Mouse (Mus musculus) heart, embryonic 13.5 days (tissue): ENCODE measurements at regions not wholly inside any gene's neighbourhood (a gene's known extent, or its start where the extent isn't known, plus 50 kb on each side); places are given as distances from the start of the nearest gene placed in this dataset.

Experiments used
- ATAC-seq: fragments of 200-750 bp; cut with Nextera tagmentation; 2 replicates; pipeline ENCODE4 v1.8.0; 2017; ENCODE audit warnings: moderate TSS enrichment; ENCODE audit not compliant: insufficient number of reproducible peaks, low FRiP score, low TSS enrichment; ENCODE audit errors: extremely low read depth
- H3K27ac ChIP-seq: fragments of 300-500 bp; sonication (generic); replicated peaks from 2 replicates; pipeline ENCODE4 v1.5.1; 2015; ENCODE audit warnings: moderate library complexity, mild to moderate bottlenecking, inconsistent platforms
- H3K27me3 ChIP-seq: fragments of 300-500 bp; sonication (generic); replicated peaks from 2 replicates; pipeline ENCODE4 v1.6.1; 2015; ENCODE audit warnings: mild to moderate bottlenecking, inconsistent platforms
- H3K36me3 ChIP-seq: fragments of 300-500 bp; sonication (generic); 2 replicates; pipeline ENCODE4 v1.6.1; 2015; ENCODE audit warnings: mild to moderate bottlenecking, inconsistent platforms
- H3K4me1 ChIP-seq: fragments of 300-500 bp; sonication (generic); 2 replicates; pipeline ENCODE4 v1.6.1; 2015; ENCODE audit warnings: inconsistent platforms
- H3K4me2 ChIP-seq: fragments of 300-500 bp; sonication (generic); 2 replicates; pipeline ENCODE4 v1.6.1; 2015; ENCODE audit warnings: inconsistent platforms, mild to moderate bottlenecking, moderate library complexity
- H3K4me3 ChIP-seq: fragments of 300-500 bp; sonication (generic); 2 replicates; pipeline ENCODE4 v1.5.1; 2015; ENCODE audit warnings: moderate library complexity, mild to moderate bottlenecking, inconsistent platforms
- H3K9ac ChIP-seq: fragments of 300-500 bp; sonication (generic); 2 replicates; pipeline ENCODE4 v1.6.1; 2015; ENCODE audit warnings: inconsistent platforms, mild to moderate bottlenecking, moderate library complexity
- H3K9me3 ChIP-seq: fragments of 300-500 bp; sonication (generic); 2 replicates; pipeline ENCODE4 v1.6.1; 2016; ENCODE audit warnings: inconsistent platforms
- WGBS: fragments of 180-500 bp; shearing (Covaris S2); methylation state at CpG from one replicate; pipeline ENCODE4 v1.1.7; 2015; ENCODE audit warnings: mixed read lengths; 5-methylcytosine and 5-hydroxymethylcytosine counted together

DNA sequence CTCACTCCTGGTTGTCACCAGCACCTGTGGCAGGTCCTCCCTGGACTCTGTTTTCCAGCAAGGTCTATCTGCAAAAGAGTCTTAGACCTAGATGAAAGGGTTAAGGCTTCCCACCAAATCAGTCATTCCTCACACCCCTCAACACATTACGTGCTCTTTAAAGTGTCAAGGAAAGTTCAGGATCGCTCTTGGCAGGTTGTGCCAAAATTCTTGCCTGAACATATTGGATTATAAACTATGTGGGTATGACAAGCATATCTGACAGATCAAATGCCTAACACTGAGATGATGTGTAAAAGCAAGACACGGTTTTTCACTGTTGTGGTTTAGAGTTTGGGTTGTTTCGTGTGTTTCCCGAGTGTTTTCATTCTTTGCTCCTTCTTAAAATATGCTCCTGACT lies 193.0 kb upstream of the Six2 start:
- Histone ChIP-seq H3K4me1 (peaks cover 14% of the 10 kb centered on the region), H3K9me3 (no peaks in the 10 kb centered on the region), H3K4me3 (no peak overlapping the region), H3K36me3 (no peaks in the 10 kb centered on the region), H3K9ac (no peak overlapping the region), H3K27me3 (peaks cover 39% of the 10 kb centered on the region), H3K27ac (no peak overlapping the region), H3K4me2 (no peak overlapping the region)
- ATAC-seq, result no peak
- WGBS, result 57% methylated on average over 5 of the region's 5 CpGs

DNA sequence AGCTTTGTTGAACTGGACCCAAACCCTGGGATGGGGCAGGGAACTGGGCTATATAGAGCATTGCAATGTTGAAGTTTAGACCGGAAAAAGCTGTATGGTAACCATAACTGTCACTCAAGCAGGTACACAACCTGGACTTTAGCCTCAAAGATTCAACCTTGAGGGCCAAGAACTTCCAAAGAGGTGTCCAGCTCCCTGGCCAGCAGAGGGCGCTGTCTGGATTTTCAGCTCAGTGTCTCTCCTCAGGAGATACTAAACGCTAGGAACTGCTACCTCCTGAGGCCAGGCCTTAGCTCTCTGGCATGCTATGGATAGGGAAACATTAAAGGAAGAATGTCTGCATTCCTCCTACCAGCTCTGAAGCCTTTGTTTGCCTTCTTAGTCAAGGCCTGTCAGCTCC lies 189.4 kb upstream of the Six2 start:
- Histone ChIP-seq H3K4me2 (no peak overlapping the region), H3K9me3 (no peaks in the 10 kb centered on the region), H3K27ac (no peak overlapping the region), H3K9ac (no peak overlapping the region), H3K4me1 (peaks cover 26% of the 10 kb centered on the region), H3K36me3 (no peaks in the 10 kb centered on the region), H3K4me3 (no peak overlapping the region), H3K27me3 (peaks cover 60% of the 10 kb centered on the region)
- WGBS, result 35% methylated on average over 3 of the region's 3 CpGs
- no peak for ATAC-seq

DNA sequence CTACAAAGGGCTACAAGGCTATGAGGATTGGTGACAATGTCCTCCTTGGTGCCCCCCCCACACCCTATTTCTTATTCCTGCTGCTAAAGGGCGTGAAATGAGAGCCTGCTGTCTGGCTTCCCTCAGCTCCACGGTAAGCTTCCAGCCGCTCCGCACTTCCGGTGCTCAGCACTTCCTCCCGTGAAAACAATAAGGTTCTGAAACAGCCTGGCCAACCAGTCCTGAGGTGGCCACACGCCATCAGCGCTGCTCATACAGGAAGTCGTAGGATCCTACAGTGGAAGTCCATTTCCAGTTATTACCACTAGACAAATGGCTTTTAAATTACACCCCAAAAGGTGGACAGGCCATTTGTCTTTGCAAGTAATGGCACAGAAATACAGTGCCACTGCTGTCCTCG lies 188.8 kb upstream of the Six2 start:
- 0 out of 2 replicates have a peak overlapping the region, but pooled peaks have one; percentile 24 for H3K27ac ChIP-seq
- 51% methylated on average over 10 of the region's 10 CpGs for WGBS
- H3K9ac ChIP-seq, result no peak overlapping the region
- peaks cover 61% of the 10 kb centered on the region for H3K27me3 ChIP-seq
- H3K36me3 ChIP-seq, result no peaks in the 10 kb centered on the region
- H3K4me2 ChIP-seq, result no peak overlapping the region
- H3K4me3 ChIP-seq, result no peak overlapping the region
- no peaks in the 10 kb centered on the region for H3K9me3 ChIP-seq
- ATAC-seq, result no peak
- peaks cover 26% of the 10 kb centered on the region for H3K4me1 ChIP-seq

GRCm38 (mm10) chr17:85873853-85874586 lies 185.9 kb upstream of the Six2 start:
- 15% methylated on average over 13 of the region's 13 CpGs for WGBS
- Histone ChIP-seq H3K9ac (no peak overlapping the region), H3K4me3 (no peak overlapping the region), H3K4me2 (peak overlapping the region; percentile 31; the same call in 1 of the 2 replicates), H3K9me3 (no peaks in the 10 kb centered on the region), H3K36me3 (no peaks in the 10 kb centered on the region), H3K4me1 (peaks cover 27% of the 10 kb centered on the region), H3K27me3 (peaks cover 74% of the 10 kb centered on the region), H3K27ac (no peak overlapping the region)
- no peak for ATAC-seq

- Histone ChIP-seq H3K36me3 (no peaks in the 10 kb centered on the region), H3K9me3 (no peaks in the 10 kb centered on the region), H3K4me3 (no peak overlapping the region), H3K27ac (no peak overlapping the region), H3K27me3 (peaks cover 79% of the 10 kb centered on the region), H3K9ac (no peak overlapping the region), H3K4me2 (no peak overlapping the region), H3K4me1 (peaks cover 35% of the 10 kb centered on the region)
- 32% methylated on average over 6 of the region's 6 CpGs for WGBS
- no peak for ATAC-seq
These were observed 184.9 kb upstream of the Six2 start for GRCm38 (mm10) chr17:85872903-85873413.

DNA sequence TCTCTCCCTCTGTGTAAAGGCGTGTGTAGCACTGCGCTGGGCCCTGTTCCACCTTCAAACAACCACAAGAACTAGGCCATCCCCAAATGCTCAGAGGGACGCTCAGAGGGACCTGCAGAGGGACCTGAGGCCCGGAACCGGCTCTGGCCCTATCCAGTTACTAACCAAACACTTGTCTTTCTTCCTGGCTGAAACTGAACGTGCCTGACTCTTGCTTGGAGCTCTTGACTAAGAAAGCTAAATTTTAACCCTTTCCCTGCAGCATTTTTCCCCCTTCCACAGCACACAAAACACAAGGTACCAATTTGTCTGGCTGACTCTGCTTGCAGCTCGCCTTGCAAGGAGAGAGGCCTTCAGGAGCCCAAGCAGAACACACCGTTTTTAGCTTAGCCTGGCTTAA lies 182.3 kb upstream of the Six2 start:
- Histone ChIP-seq H3K9me3 (no peaks in the 10 kb centered on the region), H3K27me3 (peaks cover 67% of the 10 kb centered on the region), H3K27ac (no peak overlapping the region), H3K36me3 (no peaks in the 10 kb centered on the region), H3K4me2 (no peak overlapping the region), H3K4me3 (no peak overlapping the region), H3K9ac (no peak overlapping the region), H3K4me1 (peaks cover 27% of the 10 kb centered on the region)
- WGBS, result 66% methylated on average over 8 of the region's 8 CpGs
- no peak for ATAC-seq

DNA sequence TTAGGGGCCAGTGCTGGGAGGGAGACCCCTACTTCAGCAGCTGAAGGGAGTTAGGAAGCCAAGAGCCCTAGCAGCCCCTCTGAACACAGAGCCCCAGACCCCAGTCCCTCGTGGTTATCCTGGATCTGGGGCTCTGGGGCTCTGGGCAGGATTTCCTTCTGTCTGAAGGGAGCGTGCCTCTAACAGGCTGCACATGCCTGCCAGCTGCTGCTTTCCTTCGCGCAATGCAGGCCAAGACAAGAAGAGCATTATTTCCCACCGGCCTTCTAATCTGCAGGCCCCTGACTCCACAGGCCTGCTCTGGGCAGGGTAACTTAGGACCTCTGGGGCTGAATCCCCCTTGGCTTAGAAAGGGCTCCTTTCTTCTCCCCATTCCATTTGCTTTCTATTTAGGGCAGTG lies 181.1 kb upstream of the Six2 start:
- peaks cover 55% of the 10 kb centered on the region for H3K27me3 ChIP-seq
- H3K4me2 ChIP-seq, result no peak overlapping the region
- ATAC-seq, result no peak
- H3K36me3 ChIP-seq, result no peaks in the 10 kb centered on the region
- H3K4me1 ChIP-seq, result peaks cover 24% of the 10 kb centered on the region
- no peak overlapping the region for H3K4me3 ChIP-seq
- H3K9ac ChIP-seq, result no peak overlapping the region
- no peaks in the 10 kb centered on the region for H3K9me3 ChIP-seq
- peak overlapping the region; percentile 58 for H3K27ac ChIP-seq
- WGBS, result 35% methylated on average over 5 of the region's 5 CpGs

DNA sequence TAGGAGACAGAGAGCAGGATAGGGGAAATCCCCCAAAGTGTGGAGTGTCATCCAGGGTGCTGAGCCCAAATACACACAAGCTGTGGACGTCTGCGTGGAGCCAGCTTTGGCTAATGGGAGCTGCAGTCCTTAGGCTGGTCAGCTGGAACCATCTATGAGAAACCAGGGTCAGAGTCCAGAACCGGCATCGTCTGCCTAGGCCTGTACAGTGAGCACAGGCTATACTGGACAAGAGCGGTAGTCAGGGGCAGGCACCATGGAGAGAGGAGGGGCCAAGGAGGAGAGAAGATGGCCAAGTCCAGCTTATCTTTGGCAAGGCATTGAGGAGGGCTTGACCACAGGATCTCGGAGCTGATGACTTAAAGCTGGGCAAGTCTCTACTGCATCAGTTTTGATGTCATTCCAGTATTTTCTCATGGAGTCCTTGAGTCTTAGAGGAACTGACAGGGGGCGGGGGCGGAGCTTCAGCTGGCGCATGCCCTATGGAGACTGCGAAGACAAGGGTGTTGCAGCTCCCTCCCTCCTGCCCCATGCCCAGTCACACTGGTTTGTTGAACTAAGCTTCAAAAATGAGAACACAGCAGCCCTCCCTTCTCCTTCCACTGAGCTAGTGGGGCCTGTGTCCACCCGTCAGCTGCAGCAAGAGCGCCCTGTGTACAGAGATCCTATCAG lies 180.0 kb upstream of the Six2 start:
- Histone ChIP-seq H3K27me3 (peaks cover 44% of the 10 kb centered on the region), H3K4me2 (no peak overlapping the region), H3K9me3 (no peaks in the 10 kb centered on the region), H3K36me3 (no peaks in the 10 kb centered on the region), H3K27ac (no peak overlapping the region), H3K4me3 (no peak overlapping the region), H3K9ac (no peak overlapping the region), H3K4me1 (peaks cover 18% of the 10 kb centered on the region)
- WGBS, result 77% methylated on average over 12 of the region's 12 CpGs
- ATAC-seq, result no peak

DNA sequence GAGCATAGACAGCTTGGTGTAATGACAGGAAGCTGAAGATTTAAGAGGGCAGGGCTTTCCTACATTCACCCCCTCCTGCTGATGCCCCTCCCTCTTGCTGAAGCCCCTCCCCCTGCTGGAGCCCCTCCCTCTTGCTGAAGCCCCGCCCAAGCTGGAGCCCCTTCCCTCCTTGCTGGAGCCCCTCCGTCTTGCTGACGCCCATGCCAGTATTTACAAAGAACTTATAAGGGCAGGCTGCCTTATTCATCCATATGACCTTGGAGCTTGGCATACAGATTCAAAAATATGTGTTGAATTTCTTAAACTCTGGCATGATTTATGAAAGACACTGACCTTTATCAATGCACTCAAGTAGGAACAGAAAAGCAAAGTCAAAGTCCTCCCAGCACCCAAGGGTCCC lies 178.5 kb upstream of the Six2 start:
- no peaks in the 10 kb centered on the region for H3K36me3 ChIP-seq
- no peak overlapping the region for H3K4me2 ChIP-seq
- H3K9me3 ChIP-seq, result no peaks in the 10 kb centered on the region
- peaks cover 29% of the 10 kb centered on the region for H3K27me3 ChIP-seq
- H3K27ac ChIP-seq, result no peak overlapping the region
- H3K9ac ChIP-seq, result no peak overlapping the region
- H3K4me3 ChIP-seq, result no peak overlapping the region
- ATAC-seq, result no peak
- H3K4me1 ChIP-seq, result peaks cover 15% of the 10 kb centered on the region
- WGBS, result 63% methylated on average over 3 of the region's 3 CpGs

DNA sequence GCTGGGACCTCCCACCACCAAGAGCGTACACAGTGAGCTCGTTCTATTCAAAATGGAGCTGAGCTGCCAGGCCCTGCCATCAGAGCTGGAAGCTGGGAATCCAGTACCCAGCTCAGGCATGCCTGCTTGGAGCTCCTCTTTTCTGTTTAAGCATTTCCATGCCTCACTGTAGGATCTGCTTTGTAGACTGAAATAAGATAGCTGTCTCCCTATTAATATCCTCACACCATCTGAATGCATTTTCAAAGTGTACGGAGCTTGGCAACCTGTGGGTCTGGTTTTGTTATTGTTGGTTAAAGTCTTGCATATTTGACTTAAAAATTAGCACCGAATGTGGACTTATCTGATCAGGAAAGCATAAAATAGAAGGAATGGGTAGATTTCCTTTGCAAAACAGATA lies 177.9 kb upstream of the Six2 start:
- 77% methylated on average over 4 of the region's 4 CpGs for WGBS
- peaks cover 23% of the 10 kb centered on the region for H3K27me3 ChIP-seq

GRCm38 (mm10) chr17:85861328-85861727 lies 173.3 kb upstream of the Six2 start:
- no peak overlapping the region for H3K4me3 ChIP-seq
- H3K9ac ChIP-seq, result no peak overlapping the region
- H3K9me3 ChIP-seq, result no peaks in the 10 kb centered on the region
- H3K4me2 ChIP-seq, result no peak overlapping the region
- 69% methylated on average over 9 of the region's 9 CpGs for WGBS
- peaks cover 5% of the 10 kb centered on the region; the same call in 1 of the 2 replicates for H3K4me1 ChIP-seq
- no peaks in the 10 kb centered on the region for H3K36me3 ChIP-seq
- H3K27ac ChIP-seq, result no peak overlapping the region
- 0 out of 2 replicates have a peak, but pooled peaks cover 4% of the 10 kb centered on the region for H3K27me3 ChIP-seq
- no peak for ATAC-seq

More for the DNA sequence above, 177.9 kb upstream of the Six2 start:
- Histone ChIP-seq H3K36me3 (no peaks in the 10 kb centered on the region), H3K4me1 (peaks cover 15% of the 10 kb centered on the region), H3K4me3 (no peak overlapping the region), H3K27ac (no peak overlapping the region), H3K4me2 (no peak overlapping the region), H3K9me3 (no peaks in the 10 kb centered on the region), H3K9ac (no peak overlapping the region)
- no peak for ATAC-seq
